Mouse (Mus musculus) erythroblast, adult 5-6 weeks (primary cell): ENCODE data around the gene Kcnn1. TPM values are rescaled to one million over a fixed set of nuclear protein-coding genes. Genes with fewer than 3 reads are reported as not detected.

Source experiments
- ATAC-seq: replicated peaks from 2 replicates; pipeline ENCODE4 v1.8.0; 2016; ENCODE audit warnings: moderate number of reproducible peaks, mild to moderate bottlenecking, moderate TSS enrichment, inconsistent platforms; ENCODE audit not compliant: poor library complexity, low FRiP score, severe bottlenecking
- total RNA-seq, 2 experiments: library from RNA; stranded (forward) in 1 of 2; stranded (reverse) in 1 of 2; fragments of 150-400 nt in 1 of 2; fragments of 200-764, 138-1000 nt in 1 of 2; gene quantifications; 2 replicates each; pipeline versions ENCODE4 v1.2.3 to v1.2.4; 2015 to 2017; ENCODE audit warnings: low replicate concordance in 2 of 2

Gene Kcnn1
- total RNA-seq, 2 experiments from 2014 or later, result not detected

DNA sequence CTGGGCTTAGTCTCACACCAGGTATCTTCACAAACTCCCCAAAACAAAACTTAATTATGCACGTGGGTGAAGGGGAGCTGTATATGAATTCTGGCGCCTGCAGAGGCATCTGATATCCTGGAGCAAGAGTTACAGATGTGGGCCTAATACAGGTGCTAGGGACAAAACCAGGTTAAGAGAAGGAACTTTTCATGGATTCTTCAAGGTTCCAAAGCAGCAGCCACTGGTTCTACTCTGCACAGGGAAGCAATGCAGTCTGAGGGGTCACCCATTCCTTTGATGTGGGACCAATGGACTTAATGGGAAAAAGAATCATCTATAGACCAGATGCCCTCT, 31.3 kb upstream of the Kcnn1 start:
- no peak for ATAC-seq

DNA sequence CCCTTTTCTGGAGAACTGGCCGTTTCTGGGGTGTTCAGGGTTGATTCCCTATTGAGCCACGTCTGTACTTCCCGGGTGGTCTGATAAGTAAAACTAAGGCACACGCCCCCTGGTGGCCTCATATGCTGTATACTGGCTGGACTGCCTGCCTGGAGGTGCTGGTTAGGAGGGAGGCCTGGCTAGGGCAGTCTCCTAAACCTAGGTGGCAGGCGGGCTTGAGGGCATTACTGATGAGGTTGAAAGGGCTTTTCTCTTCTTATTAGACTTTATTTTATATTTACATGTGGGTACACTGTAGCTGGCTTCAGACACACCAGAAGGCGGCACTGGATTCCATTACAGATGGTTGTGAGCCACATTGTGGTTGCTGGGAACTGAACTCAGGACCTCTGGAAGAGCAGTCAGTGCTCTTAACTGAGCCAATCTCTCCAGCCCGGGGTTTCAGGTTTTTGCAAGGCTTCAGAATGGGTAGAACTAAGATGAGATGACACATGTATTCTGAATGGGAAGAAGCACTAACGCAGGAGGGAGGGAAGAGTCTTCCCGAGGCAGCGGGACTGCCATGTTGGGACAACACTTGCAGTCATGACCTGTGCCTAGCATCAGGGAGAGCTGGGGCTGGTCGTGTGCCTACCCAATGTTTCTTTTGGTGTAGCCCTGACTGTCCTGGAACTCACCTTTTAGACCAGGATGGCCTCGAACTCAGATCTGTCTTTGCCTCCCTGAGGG, 30.8 kb upstream of the Kcnn1 start:
- ATAC-seq, result 0 out of 2 replicates have a peak, but pooled peaks have one; percentile 27

DNA sequence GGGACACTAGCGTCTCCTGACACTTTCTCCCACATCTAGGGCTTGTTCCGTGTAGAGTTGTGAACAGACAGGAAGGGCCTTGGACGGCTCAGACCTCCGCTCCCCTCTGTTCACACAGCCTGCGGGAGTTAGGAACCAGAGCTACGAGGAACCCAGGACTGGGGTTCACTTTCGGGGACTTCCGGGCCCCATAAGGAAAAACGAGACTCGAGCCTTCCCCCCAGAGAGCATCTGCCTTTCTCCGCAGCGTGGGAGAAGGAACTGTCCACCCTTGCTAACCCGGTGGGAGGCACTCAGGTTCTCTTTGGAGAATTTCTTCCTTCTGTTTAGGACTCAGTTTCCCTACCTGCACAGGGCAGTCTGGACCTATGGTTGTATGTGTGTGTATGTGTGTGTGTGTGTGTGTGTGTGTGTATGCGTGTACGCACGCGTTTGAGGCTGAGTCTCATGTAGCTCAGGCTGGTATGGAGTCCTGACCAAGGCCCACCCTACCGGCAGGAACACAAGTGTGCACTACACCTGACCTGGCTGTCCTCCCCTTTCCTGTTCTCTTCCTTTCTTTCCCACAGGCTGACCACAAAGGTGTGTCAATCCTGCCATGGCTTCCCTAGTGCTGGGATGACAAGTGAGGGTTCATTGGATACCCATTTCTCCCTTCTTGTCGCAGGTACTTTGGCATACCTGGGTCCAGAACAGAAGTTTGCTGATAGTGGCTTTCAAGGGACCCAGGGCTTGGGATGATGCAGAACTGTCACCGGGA, 30.0 kb upstream of the Kcnn1 start:
- no peak for ATAC-seq

DNA sequence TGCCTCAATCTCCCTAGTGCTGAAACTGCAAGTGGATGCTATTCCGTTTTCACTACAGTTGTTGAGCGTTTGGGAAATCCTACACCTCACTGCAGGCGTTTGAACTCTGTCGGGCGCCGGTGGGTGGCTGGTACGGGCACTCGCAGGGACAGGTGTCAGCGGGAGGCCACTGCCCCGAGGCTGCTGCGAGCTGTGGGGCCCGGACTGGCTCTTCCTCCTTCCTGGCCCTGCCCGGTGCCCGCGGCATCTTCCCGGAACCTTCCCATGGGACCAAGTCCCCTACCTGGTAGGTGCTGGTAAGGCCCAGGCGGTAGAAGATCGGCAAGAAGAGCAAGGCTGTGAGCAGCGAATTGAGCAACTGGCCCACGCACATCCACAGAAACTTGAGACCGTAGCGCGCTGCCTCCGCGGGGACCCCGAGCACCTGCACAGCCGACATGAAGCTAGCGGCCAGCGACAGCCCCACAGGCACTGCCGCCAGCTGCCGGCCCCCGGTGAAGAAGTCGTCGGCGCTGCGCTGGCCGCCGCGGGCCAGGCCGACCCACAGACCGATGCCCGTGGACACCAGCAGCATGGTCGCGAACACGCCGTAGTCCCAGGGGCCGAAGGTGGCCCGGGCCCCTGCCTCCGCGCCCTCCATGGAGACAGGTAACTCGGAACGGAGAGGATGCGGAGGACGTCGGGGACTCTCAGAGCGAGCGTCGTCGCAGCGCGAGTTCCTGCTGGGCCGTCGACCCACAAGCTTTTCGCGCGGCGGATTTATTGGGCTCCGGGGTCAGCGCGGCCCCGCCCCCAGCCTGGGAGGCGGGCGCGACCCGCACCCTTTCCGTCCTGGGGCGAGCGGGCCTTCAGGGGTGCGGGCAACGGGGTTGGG, 29.2 kb upstream of the Kcnn1 start, which contains the start of gene Slc5a5:
Gene Slc5a5 (minus strand): TSS at position 736 of the 874 bp plus-strand sequence.
- no peak for ATAC-seq

DNA sequence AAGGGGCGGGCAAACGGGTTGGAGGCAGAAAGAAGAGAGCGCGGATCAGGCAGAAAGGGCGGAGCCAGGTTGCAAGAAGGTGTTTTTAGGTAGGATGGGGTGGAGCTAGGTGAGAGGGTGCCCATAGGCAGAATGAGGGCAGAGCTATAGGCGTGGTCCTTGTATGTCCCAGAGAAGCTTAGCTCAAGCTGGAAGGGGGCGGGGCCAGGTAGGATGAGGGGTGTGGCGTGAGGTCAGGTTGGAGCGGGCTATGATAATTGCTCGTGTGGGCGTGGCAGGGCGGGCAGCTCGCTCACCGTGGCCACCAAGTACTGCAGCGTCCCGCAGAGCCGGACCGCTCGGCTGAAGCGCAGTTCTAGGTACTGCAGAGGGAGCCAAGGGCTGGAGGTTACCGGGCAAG, 28.3 kb upstream of the Kcnn1 start:
- ATAC-seq, result no peak

DNA sequence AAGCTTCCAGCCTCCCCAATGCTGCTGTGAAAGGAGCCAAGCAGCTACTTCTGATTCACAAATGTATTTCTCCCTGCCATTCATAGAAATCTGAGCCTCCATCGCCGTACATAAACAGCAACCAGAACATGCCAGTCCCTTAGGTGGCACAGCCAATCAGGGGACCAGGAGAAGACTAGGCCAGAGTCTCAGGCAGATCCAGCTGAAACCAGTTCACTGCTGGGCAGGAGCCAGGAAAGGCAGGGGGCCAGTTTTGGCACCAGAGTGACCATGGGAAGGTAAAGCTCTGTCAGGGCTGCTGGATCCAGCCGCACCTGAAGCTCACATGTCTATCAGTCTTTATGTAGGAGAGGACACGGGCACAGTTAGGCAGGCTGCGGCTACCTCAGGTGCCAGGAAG, 27.6 kb upstream of the Kcnn1 start:
- no peak for ATAC-seq

DNA sequence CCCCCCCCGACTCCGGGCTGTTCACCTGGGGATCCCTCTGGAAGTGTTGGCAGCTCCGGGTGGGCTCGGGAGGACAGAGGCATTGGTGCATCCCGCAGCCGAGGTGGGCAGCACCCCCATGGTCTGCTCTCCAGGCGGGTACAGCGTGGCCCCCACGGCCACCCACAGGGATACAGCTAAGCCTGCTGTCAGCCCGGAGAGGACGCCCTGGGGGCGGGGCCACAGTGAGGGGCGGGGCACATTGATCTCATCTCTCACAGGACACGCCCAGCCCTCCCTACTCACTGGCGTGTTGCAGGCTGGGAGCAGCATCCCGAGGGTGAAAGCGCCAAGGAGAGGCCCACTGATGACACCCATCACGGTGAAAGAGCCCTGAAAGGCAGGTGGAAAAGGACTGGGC, 24.6 kb upstream of the Kcnn1 start:
- ATAC-seq, result 0 out of 2 replicates have a peak, but pooled peaks have one; percentile 43

DNA sequence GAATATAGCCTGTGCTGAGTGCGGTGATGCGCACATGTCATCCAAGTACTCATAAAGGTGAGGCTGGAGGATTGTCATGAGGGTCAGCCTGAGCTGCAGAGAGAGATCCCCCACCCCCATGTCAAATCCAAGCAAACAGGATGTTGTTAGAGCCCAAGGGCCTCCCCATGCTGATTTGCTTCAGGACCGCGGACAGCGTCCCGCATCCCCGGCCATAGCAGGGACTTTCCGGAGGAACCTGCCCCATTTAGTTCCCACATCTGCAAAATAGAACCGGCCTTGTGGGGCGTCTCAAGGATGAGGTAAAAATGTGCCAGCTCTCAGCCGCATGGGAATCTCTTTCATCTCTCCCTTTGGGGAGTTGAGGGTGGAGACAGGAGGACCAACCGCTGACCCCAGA, 22.6 kb upstream of the Kcnn1 start:
- no peak for ATAC-seq

DNA sequence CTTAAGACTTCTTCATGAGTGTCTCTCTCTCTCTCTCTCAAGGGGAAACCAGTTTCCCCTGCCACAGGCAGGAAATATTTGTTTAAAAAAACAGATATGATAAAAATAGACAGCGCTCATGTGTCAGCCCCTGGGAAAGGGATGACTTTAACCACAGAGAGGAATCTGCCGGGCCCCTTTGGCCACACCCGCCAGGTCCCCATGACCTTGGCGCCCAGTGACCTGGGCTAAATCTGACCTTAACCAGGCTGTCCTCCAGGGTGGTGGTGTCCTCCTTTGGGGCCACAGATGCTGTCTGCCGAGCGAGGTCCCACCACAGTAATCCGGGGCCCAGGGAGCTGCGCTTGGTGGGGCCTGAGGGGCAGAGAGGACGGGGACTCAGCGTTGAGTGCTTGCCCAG, 21.6 kb upstream of the Kcnn1 start:
- ATAC-seq, result no peak

DNA sequence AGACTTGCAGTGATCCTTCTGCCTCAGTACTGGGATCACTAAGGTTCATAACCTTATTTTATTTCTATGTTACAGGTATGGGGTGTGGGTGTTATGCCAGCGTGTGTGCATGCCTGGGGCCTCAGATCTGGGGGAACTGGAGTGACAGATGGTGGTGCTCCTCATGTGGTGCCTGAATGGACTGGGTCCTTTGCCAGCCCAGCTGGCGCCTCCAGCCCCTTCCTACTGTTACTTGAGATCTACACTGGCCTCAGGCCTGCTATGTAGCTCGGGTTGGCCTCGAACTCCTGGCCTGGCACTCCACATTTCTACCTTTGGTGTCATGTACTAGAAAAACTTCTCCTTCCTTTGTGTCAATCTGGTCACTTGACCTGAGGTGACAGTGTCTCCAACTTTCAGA, 21.1 kb upstream of the Kcnn1 start:
- ATAC-seq, result no peak

DNA sequence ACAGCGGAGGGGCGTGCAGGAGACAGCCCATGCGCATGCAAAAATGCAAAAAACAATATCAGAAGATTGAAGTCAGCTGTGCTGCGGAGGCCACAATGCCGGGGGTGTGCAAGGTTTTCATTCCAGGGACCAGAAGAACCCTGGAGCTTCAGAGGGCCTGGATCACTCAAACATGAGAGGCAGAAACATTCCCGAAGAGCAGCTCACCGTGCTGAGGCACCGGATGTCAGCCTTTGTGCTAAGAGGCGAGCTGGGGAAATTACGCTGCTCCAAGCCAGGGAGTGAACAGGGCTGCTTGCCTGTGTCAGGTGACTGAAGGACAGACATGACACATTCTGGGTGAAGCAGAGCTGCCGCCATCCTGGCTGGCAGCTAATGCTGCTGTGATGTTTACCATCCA, 17.5 kb upstream of the Kcnn1 start:
- no peak for ATAC-seq

DNA sequence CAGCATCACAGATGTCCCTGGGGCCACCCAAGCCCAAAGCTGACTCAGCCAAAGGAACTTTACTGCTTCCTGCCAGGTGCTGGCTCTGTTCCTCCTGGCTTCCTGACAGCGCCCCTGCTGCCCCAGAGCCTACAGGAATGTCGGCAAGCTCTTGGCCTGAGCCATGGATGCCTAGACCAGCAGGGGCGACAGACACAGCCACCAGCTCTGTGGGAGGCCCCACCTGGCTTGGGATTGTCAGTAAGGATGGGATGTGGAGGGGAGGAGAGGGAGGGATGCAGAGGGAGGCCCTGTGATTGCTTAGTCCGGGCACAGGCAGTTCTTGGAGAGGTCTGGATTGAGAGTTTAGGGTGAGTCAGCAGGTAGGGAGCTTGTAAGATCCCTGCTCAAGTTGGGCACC, 17.1 kb upstream of the Kcnn1 start:
- ATAC-seq, result no peak

DNA sequence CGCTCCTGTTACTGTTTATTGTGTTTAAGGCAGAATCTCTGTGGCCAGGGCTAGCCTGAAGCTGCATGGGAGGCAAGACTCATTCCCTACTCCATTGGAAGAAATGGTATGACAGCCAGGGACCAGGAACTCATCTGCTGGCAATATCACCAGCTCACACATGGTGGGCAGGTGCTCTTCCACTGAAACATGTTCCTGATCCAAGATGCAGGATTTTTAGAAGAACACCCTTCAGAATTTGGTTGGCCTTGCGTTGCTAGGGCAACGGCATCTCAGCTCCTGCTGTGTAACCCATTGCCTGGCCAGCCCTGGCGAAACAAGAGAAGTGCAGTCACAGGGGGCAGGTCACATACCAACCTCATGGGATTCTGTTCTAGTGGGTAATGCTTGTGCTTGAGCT, 16.4 kb upstream of the Kcnn1 start:
- no peak for ATAC-seq

DNA sequence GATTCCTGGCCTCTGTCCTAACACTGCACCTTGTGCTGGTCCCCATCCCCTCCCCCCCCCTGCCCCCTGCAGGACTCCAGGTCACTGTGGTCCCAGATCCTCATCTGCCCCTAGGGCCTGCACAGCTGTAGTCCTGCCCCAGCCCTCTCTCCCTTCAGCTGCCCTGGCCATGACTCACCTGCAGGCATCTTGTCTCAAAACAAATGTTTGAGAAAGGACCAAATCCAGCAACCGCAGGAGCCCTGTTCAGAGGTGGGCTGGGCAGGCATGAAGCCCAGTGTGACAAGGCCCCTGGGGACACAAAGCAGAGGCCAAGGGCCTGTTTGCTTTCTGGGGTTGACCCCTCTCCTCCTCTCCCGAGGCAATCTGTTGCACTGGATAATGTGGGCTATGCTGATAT, 15.1 kb upstream of the Kcnn1 start:
- ATAC-seq, result no peak

DNA sequence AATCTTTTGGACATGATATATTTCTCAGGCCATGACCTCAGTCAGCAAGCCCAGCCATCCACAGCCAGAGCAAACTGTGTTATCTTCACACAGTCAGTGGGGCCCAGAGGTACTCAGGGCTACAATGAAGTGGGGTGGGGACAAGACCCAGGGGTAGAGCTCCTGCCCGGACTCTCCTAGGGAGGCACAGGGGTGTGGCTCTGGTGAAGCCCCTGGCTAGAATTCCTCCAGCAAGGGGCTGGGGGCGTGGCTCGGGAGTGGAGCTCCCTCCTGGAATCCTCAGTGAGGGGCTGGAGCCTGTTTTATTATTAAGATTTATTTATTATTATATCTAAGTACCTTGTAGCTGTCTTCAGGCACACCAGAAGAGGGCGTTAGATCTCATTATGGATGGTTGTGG, 13.3 kb upstream of the Kcnn1 start:
- no peak for ATAC-seq

DNA sequence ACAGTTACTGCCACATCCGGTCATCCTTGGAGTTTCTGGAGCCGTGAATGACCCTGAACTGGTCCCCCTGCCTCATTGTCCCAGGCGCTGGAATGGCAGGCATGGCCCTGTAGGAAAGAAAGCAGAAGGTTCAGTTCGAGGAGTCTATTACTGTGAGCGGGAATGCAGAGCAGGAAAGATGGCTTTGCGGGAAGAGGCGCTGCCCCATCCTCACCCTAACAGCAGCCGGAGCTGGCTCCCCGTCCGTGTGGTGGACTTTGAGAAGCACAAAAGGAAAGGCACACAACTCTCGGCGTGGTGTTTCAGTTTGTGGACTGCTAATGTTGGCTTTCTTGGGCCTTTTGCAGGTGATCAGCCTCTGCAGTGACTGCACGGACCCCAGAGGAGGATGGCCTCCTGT, 11.4 kb upstream of the Kcnn1 start:
- no peak for ATAC-seq

DNA sequence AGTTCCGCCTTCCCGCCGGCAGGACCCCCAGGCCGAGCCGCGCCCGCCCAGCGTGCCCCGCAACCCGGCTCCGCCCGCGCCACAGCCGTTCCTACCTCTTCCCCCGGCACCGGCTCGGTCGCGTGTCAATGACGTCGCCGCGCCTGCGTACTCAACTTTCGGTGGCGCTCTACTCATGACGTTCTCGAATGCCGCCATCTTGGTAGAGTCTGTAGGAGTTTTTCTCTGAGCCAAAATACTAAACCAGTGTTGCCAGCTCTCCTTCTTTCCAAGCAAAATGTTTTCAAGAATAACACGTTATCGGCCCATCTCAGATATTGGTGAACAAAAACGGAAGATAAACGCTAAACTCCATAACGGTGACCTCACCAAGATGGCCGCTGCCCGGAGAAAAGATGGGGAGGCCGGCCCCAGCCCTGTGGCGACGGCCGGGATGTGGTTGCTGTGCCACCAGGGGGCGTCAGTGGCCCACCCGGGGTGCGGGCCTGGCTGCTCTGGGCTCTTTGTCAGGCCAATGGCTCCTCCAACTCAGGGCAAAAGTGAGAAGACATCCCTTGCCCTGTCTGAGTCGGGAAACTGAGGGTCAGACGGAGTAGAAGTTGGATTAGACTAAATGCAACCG, 10.4 kb upstream of the Kcnn1 start, which contains the start of gene Ccdc124:
Gene Ccdc124 (minus strand): TSS at position 572 of the 622 bp plus-strand sequence.
- ATAC-seq, result peak; percentile 81

DNA sequence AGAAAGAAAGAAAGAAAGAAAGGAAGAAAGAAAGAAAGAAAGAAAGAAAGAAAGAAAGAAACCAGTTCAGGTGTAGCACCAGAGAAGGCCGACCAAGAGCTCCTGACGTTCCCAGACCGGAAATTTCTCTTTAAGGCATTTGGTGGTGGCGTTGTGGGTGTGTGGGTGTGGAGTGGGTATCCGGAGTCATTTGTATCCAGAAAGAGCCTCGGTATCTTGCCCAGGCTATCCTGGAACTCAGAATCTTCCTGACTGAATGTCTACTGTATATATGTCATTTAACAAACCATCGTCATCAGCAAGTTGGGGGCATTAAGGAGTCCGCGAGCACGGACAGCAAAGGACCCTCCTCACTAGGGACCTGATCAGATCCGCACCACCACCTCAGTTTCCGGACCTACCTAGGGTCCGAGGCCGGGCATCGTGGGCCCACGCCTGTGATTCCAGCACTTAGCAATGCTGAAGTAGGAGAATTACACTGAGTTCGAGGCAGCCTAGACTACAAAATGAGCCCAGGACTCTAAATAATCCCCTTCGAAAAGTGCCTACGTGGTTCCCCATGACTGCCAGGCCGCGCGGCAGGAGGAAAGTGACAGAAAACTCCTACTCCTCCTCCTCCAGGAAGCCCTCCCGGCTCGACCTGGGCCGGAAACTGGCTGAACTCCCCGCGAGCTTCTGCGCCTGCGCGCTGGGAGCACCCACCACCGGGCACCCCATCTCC, 9.7 kb upstream of the Kcnn1 start:
- no peak for ATAC-seq

DNA sequence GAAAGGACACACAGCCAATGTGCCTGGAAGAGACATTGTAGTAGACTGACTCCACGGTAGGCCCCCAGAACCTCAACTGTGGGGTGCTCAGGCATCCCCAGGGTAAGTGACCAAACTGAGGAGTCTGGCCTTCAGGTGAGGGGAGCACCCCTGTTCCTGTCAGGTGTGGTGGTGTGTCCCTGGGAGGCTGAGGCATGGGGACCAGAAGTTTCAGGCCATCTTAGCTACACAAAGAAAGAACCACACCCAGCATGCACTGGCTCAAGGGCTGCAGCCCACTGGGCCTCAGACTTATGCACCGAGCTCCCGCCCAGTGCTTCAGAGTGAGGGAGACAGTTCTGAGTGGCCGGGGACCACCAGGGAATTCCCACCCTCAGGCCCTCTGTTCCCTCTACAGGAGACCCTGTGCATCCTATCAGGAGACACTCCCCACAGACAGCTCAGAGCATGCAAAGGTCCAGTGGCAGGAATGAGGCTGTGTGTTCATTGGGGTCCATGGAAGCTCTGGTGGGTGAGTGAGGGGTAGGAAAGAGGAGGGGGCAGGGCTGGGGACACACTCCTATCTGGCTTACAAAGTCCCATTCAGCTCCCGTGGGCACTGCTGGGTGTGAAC, 8.2 kb upstream of the Kcnn1 start:
- no peak for ATAC-seq
